Mouse (Mus musculus) embryo, embryonic 10.5 days (tissue): ENCODE results near the gene Hoxc4.
A peak's percentile ranks its signal among the peaks of the same experiment; 100 is the strongest.

ENCODE experiments used
- DNase-seq: peaks from one replicate; pipeline ENCODE4 v3.0.0-alpha.2; 2015; ENCODE audit warnings: low spot score

The Hoxc4 gene

DNA sequence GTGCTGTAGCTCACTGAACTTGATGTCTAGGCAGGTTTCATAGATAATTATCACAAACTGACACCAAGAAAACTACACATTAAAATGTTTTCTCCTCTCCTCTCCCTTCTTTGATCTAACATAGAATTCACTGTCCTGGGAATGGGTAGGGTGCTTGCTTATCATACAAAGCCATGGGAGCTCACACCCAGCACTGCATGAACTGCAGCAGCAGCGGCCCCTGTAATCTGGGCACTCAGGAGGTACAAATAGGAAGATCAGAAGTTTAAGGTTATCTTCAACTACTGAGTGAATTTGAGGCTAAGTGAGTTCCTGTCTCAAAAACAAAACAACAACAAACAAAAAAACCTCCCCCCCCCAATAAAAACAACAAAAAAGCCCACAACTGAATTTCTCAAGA lies 66.2 kb downstream of the Hoxc4 start:
- no peak for DNase-seq

DNA sequence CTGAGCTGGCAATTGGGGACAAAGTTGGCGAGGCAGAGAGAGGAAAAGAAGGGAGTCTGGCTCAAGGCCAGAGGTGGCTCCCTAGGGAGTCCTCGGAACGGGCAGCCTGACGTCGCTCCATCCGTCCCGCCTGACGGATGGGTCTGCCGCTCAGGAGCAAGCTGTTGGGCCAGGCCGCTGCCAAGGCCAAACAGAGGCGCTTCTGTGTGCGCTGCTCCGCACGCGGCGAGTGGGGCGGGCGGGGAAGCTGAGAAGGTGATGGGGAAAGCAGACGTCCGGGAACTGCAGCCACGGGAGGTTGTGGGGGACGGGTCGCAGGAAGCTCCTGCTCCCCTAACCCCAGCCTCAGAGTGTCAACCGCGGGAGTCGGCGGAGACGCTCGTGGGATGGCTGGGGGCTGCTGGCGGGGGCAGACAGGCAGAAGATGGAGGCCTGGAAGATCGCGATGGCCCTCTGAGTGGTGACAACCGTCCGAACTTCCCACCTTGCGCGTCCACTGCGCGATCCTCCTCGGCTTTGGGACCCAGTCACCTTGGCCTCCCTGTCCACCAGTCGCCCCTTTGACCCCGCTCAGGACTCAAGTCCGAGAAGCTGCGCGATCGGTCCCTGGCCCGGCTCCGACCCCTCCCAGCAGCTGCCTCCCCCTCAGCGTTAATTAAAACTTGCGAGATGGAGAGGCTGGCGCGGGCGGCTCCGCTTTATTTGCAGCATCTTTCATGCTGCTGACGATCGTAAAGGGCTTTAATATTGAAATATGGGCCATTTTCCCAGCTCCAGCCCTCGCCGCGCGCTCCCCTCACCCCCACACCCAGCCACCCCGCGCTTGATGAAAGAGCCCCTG lies 67.3 kb downstream of the Hoxc4 start:
- DNase-seq: peak; percentile 64
